Mouse (Mus musculus) frontal cortex, postnatal 25 days (tissue): ENCODE results near the gene Zfp51.
"Not testable (repeated sequence)": the region's sequence is repeated elsewhere in the genome, so short reads cannot be mapped to it uniquely, and the experiment has no call there.

ENCODE experiments used
- DNase-seq, 2 experiments: peaks; one replicate each; pipeline ENCODE4 v3.0.0; 2022; ENCODE audit warnings: low spot score in 2 of 2

Gene Zfp51

GRCm38 (mm10) chr17:21450138-21450704, at the start of gene Zfp51:
Zfp51 (plus strand) TSS chr17:21450374.
- DNase-seq, result peak; percentile 67 to 70

GRCm38 (mm10) chr17:21422664-21423599, 27.2 kb upstream of the Zfp51 start, which contains the start of gene Zfp54:
Zfp54 (plus strand) TSS chr17:21423227.
- DNase-seq, result peak; percentile 5 to 21

- DNase-seq, result not testable (repeated sequence)
Observed at GRCm38 (mm10) chr17:21438806-21439400, 11.3 kb upstream of the Zfp51 start.

GRCm38 (mm10) chr17:21449669-21450068, 505 bp upstream of the Zfp51 start:
- DNase-seq, result peak; percentile 51 to 69

GRCm38 (mm10) chr17:21463550-21463949, 13.4 kb downstream of the Zfp51 start:
- DNase-seq, result no peak

GRCm38 (mm10) chr17:21472032-21472652, 22.0 kb downstream of the Zfp51 start:
- no peak for DNase-seq

GRCm38 (mm10) chr17:21472653-21473307, 22.6 kb downstream of the Zfp51 start:
- DNase-seq, result no peak

GRCm38 (mm10) chr17:21473362-21474190, 23.4 kb downstream of the Zfp51 start:
- no peak for DNase-seq

- not testable (repeated sequence) for DNase-seq
Observed at GRCm38 (mm10) chr17:21474729-21475128, 24.6 kb downstream of the Zfp51 start.

- not testable (repeated sequence) for DNase-seq
Observed at GRCm38 (mm10) chr17:21475290-21475689, 25.1 kb downstream of the Zfp51 start.

- not testable (repeated sequence) for DNase-seq
Observed at GRCm38 (mm10) chr17:21476351-21476750, 26.2 kb downstream of the Zfp51 start.

GRCm38 (mm10) chr17:21478103-21478777, 28.1 kb downstream of the Zfp51 start:
- not testable (repeated sequence) for DNase-seq

- DNase-seq, result peak; percentile 55 to 58
Observed at GRCm38 (mm10) chr17:21488760-21489499, 38.8 kb downstream of the Zfp51 start, which contains the start of gene Zfp53. Zfp53 (plus strand) TSS chr17:21488998.

- no peak for DNase-seq
Observed at GRCm38 (mm10) chr17:21489500-21490001, 39.4 kb downstream of the Zfp51 start.

GRCm38 (mm10) chr17:21501365-21501764, 51.2 kb downstream of the Zfp51 start:
- no peak for DNase-seq

GRCm38 (mm10) chr17:21504524-21504923, 54.4 kb downstream of the Zfp51 start:
- DNase-seq, result no peak

- DNase-seq, result no peak
Observed at GRCm38 (mm10) chr17:21506258-21506657, 56.1 kb downstream of the Zfp51 start.

- no peak for DNase-seq
Observed at GRCm38 (mm10) chr17:21509756-21510155, 59.6 kb downstream of the Zfp51 start.
